Mouse (Mus musculus) heart, embryonic 10.5 days (tissue): ENCODE results near the gene Cpsf6. TPM values are rescaled to one million over a fixed set of nuclear protein-coding genes. Genes with fewer than 3 reads are reported as not detected.
A peak's percentile ranks its signal among the peaks of the same experiment; 100 is the strongest.

Experiments
- DNase-seq: peaks from one replicate; pipeline ENCODE4 v3.0.0-alpha.2; 2017; ENCODE audit warnings: low spot score
- H3K27ac ChIP-seq: fragments of 300-500 bp; sonication (generic); 2 replicates; pipeline ENCODE4 v1.5.1; 2016; ENCODE audit warnings: mild to moderate bottlenecking
- H3K27me3 ChIP-seq: fragments of 300-500 bp; sonication (generic); 2 replicates; pipeline ENCODE4 v1.6.1; 2016; ENCODE audit warnings: mild to moderate bottlenecking; ENCODE audit not compliant: poor library complexity, insufficient read depth, severe bottlenecking
- H3K36me3 ChIP-seq: fragments of 300-500 bp; sonication (generic); 2 replicates; pipeline ENCODE4 v1.6.1; 2016; ENCODE audit warnings: mild to moderate bottlenecking, moderate library complexity
- H3K4me1 ChIP-seq: fragments of 300-500 bp; sonication (generic); 2 replicates; pipeline ENCODE4 v1.6.1; 2016; ENCODE audit warnings: mild to moderate bottlenecking
- H3K4me3 ChIP-seq: fragments of 300-500 bp; sonication (generic); 2 replicates; pipeline ENCODE4 v1.5.1; 2016; ENCODE audit warnings: mild to moderate bottlenecking, moderate library complexity
- H3K9me3 ChIP-seq: fragments of 300-500 bp; sonication (generic); 2 replicates; pipeline ENCODE4 v1.6.1; 2016; ENCODE audit warnings: mild to moderate bottlenecking, moderate library complexity
- WGBS: fragments of 180-500 bp; shearing (Covaris S2); methylation state at CpG from one replicate; pipeline ENCODE4 v1.1.7; 2016; 5-methylcytosine and 5-hydroxymethylcytosine counted together
- polyA plus RNA-seq: library from polyadenylated mRNA; unstranded; fragments of >200 nt; fragmentation: Nextera tagmentation; extraction: Ambion mirVana; gene quantifications from 2 replicates; pipeline ENCODE4 v1.2.1, GENCODE M21; 2016

Cpsf6 gene
- polyA plus RNA-seq, 1 experiment from 2014 or later, result 138 TPM

GRCm38 (mm10) chr10:117313133-117313532, 66.7 kb downstream of the Cpsf6 start:
- Histone ChIP-seq H3K27ac (no peak overlapping the region), H3K9me3 (no peaks in the 10 kb centered on the region), H3K27me3 (peaks cover 10% of the 10 kb centered on the region; the same call in 1 of the 2 replicates), H3K4me1 (no peaks in the 10 kb centered on the region), H3K36me3 (no peaks in the 10 kb centered on the region), H3K4me3 (no peak overlapping the region)
- 83% methylated on average over 2 of the region's 2 CpGs for WGBS
- DNase-seq, result no peak

- H3K27me3 ChIP-seq, result peaks cover 10% of the 10 kb centered on the region; the same call in 1 of the 2 replicates
- no peaks in the 10 kb centered on the region for H3K9me3 ChIP-seq
These were observed 67.6 kb downstream of the Cpsf6 start for GRCm38 (mm10) chr10:117312168-117312567.

GRCm38 (mm10) chr10:117304371-117304770, 75.4 kb downstream of the Cpsf6 start:
- Histone ChIP-seq H3K36me3 (no peaks in the 10 kb centered on the region), H3K9me3 (no peaks in the 10 kb centered on the region), H3K27ac (no peak overlapping the region), H3K27me3 (no peaks in the 10 kb centered on the region), H3K4me3 (no peak overlapping the region), H3K4me1 (no peaks in the 10 kb centered on the region)
- no peak for DNase-seq
- WGBS, result 82% methylated on average over 5 of the region's 5 CpGs

More at GRCm38 (mm10) chr10:117312168-117312567, 67.6 kb downstream of the Cpsf6 start:
- DNase-seq, result peak; percentile 60
- no peaks in the 10 kb centered on the region for H3K4me1 ChIP-seq
- 73% methylated on average over 8 of the region's 8 CpGs for WGBS
- no peak overlapping the region for H3K4me3 ChIP-seq
- no peak overlapping the region for H3K27ac ChIP-seq
- no peaks in the 10 kb centered on the region for H3K36me3 ChIP-seq

DNA sequence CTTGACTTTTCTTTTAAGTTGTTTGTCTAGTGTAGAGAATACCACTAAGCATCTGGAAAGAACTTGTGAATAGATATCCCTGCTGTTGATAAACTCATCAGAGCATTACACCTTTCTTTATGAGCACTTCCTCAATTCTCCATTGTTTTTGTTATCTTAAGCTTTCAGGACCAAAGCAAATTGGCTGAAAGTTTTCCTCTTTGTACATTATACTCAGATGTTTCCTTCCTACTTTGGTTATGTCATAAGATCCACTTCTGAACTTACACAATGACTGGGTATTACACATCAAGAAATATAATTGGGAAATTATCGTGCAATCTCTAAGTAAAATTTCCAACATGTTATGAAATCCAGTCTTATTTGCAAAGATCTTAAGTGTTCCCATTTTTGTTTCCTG, 78.1 kb downstream of the Cpsf6 start:
- WGBS, result 79% methylated on average over 1 of the region's 1 CpGs
- no peaks in the 10 kb centered on the region for H3K36me3 ChIP-seq
- H3K27ac ChIP-seq, result no peak overlapping the region
- H3K4me1 ChIP-seq, result no peaks in the 10 kb centered on the region
- no peak for DNase-seq
- H3K9me3 ChIP-seq, result no peaks in the 10 kb centered on the region
- no peak overlapping the region for H3K4me3 ChIP-seq
- no peaks in the 10 kb centered on the region; the same call in 1 of the 2 replicates for H3K27me3 ChIP-seq

DNA sequence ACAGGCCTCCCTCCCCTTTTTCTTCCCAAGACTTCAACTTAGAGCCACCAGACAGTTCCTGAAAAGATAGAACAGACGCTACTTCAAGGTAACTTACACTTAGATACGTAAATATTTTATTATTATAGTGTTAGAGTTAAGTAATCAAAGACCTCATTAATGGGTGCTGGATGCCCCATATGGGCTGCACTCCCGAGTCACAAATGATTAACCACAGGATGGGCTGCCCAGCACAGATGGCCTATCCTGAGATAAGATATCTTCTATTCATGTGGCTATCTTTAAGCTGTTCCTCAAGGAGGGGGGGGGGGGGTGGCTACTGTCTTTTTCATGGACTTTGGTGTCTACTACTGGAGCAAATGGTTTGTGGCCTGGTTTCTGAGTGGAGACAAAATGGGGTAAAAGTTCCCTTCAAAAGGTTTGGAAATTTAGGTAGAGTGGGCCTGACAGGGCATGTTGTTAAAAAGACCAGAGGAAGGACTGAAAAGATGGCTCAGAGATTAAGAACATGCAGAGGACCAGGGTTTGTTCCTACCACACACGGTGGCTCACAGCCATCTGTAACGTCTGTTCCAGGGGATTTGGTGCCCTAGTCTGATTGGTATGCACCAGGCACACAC, 79.8 kb downstream of the Cpsf6 start:
- H3K36me3 ChIP-seq, result no peaks in the 10 kb centered on the region
- peaks cover 16% of the 10 kb centered on the region for H3K27me3 ChIP-seq
- H3K4me1 ChIP-seq, result no peaks in the 10 kb centered on the region
- WGBS, result 68% methylated on average over 5 of the region's 5 CpGs
- H3K4me3 ChIP-seq, result no peak overlapping the region
- H3K9me3 ChIP-seq, result no peaks in the 10 kb centered on the region
- DNase-seq, result peak; percentile 54
- H3K27ac ChIP-seq, result no peak overlapping the region

DNA sequence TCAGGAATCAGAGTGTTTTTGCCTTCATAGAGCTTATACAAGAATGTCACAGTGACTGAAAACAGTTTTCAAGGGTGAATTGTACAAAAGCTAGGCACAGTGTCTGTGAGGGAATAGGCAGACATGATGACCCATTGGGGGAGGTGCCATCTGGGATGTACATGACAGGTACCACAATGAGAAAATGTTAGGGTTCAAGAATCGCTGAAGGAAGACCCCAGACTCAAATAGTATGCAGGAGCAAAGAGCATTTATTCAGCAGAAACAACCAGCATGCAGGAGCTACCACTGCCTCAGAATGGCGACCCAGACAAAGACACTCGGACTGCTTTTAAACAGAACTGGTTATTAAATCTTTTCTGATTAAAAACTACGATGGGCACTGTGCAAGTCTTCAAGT, 80.7 kb downstream of the Cpsf6 start:
- Histone ChIP-seq H3K4me3 (no peak overlapping the region), H3K4me1 (no peaks in the 10 kb centered on the region)

GRCm38 (mm10) chr10:117298336-117298735, 81.5 kb downstream of the Cpsf6 start:
- no peaks in the 10 kb centered on the region for H3K4me1 ChIP-seq
- no peak overlapping the region for H3K4me3 ChIP-seq
- no peaks in the 10 kb centered on the region for H3K36me3 ChIP-seq
- H3K27me3 ChIP-seq, result peaks cover 17% of the 10 kb centered on the region
- no peak overlapping the region for H3K27ac ChIP-seq
- WGBS, result 78% methylated on average over 6 of the region's 6 CpGs
- no peaks in the 10 kb centered on the region for H3K9me3 ChIP-seq
- DNase-seq, result peak; percentile 39

More for the DNA sequence above, 80.7 kb downstream of the Cpsf6 start:
- Histone ChIP-seq H3K9me3 (no peaks in the 10 kb centered on the region), H3K36me3 (no peaks in the 10 kb centered on the region), H3K27ac (no peak overlapping the region), H3K27me3 (peaks cover 17% of the 10 kb centered on the region)
- DNase-seq, result peak; percentile 55
- WGBS, result 87% methylated on average over 4 of the region's 4 CpGs

Other genes starting within 250 kb of the Cpsf6 start
- 20.0 and 23.0 TPM in 2 replicates for gene Frs2, start 231.5 kb downstream of the Cpsf6 start, polyA plus RNA-seq
- 63.4 and 76.6 TPM in 2 replicates for gene Yeats4, start 155.5 kb downstream of the Cpsf6 start, polyA plus RNA-seq
- not detected in 2 replicates for gene 9530003J23Rik, start 141.3 kb downstream of the Cpsf6 start, polyA plus RNA-seq
- gene Lyz2, start 97.7 kb downstream of the Cpsf6 start, polyA plus RNA-seq, result 26.2 and 60.7 TPM in 2 replicates
- 2.3 and 11.4 TPM in 2 replicates for gene Lyz1, start 87.1 kb downstream of the Cpsf6 start, polyA plus RNA-seq
- 5.1 and 28.3 TPM in 2 replicates for gene Cpm, start 249.5 kb upstream of the Cpsf6 start, polyA plus RNA-seq